Mouse (Mus musculus): Measurements from ENCODE around the gene Gpr183.

- TF ChIP-seq GATA1 (IDR thresholded peaks at IDR 0.05; ENCODE audit: low read depth, low read length) (no peak), E2F4 (IDR thresholded peaks at IDR 0.05; ENCODE audit: borderline replicate concordance, low read depth, low read length) (no peak), CTCF (IDR thresholded peaks at IDR 0.05 in 2 of 3, conservative IDR thresholded peaks at IDR 0.05 in 1 of 3; ENCODE audit: control insufficient read depth in 1 of 3, insufficient read depth in 1 of 3, low read depth in 2 of 3, low read length in 3 of 3, poor library complexity in 1 of 3, severe bottlenecking in 1 of 3) (no peak), MAX (IDR thresholded peaks at IDR 0.05; ENCODE audit: low read length) (no peak)
Observed at GRCm38 (mm10) chr14:121970402-121970801, 5.4 kb upstream of the Gpr183 start.

Measured in MEL (cell line).